Mouse (Mus musculus) lung, adult 10 weeks (tissue): ENCODE measurements around the gene Adam23. TPM values are rescaled to one million over a fixed set of nuclear protein-coding genes. Genes with fewer than 3 reads are reported as not detected.

ENCODE experiments used
- polyA plus RNA-seq: library from polyadenylated mRNA; stranded (reverse); fragments of 350-450 nt; fragmentation: Illumina TruSeq; extraction: RNeasy Lipid Tissue Mini Kit (QIAGEN cat#74804); gene quantifications from one replicate; pipeline ENCODE4 v1.2.3, GENCODE M21; 2014; ENCODE audit warnings: low read depth, low replicate concordance; ENCODE audit not compliant: insufficient read depth

The Adam23 gene
- polyA plus RNA-seq = 1.5 TPM

DNA sequence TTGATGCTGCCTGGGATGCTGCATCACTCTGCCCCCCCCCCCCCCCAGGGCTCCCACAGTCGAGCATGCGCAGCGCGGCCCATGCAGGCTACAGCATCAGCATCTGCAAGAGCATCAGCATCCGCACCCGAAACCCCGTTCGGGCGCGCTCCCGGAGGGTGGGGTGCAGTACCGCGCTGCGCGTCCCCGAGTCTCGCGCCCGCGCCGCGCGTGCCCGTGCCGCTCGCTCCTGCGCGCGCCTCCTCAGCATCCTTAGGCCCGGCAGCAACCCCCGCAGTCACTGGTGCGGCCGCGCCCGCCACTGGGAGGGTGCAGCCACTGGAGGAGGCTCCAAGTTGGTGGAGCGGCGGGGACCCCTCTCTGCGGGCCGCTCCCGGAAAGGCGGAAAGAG is at the start of gene Adam23:
Adam23 (plus strand) TSS at position 236 of the 391 bp plus-strand sequence.

DNA sequence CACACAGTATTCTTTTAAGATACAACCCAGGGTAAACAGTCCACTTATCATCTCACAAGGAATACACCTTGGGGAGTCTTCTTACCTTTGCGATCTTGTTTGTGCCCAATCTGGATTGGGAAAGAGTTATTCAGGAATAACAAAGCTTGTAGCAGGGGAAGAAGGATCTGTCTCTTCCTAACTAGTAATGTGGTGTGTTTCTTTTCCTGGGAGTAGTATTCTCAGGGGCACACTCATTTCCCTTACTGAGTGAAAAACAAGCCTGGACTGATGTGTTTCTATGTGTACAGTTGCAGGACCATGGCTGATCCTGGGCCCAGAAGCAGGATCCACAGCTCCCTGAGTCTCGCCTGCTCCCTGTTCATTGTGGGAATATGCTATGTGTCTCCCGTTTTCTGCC is 170.0 kb downstream of the Adam23 start, which contains the start of gene Gm39653:
Gm39653 (plus strand) TSS at position 301 of the 400 bp plus-strand sequence.

Other genes with a start within 250 kb of the Adam23 start
- gene Gpr1, start 231.3 kb upstream of the Adam23 start, polyA plus RNA-seq = 0.12 TPM
- gene Zdbf2, start 172.6 kb upstream of the Adam23 start, polyA plus RNA-seq = 0.09 TPM
- not detected for gene Gm39653, start 170.1 kb downstream of the Adam23 start, polyA plus RNA-seq
- 0.09 TPM for gene Dytn, start 241.0 kb downstream of the Adam23 start, polyA plus RNA-seq